Mouse (Mus musculus) limb, embryonic 10.5 days (tissue): Measurements from ENCODE around the gene Dnah1. TPM values are rescaled to one million over a fixed set of nuclear protein-coding genes. Genes with fewer than 3 reads are reported as not detected.

Experiments
- DNase-seq: peaks from one replicate; pipeline ENCODE4 v3.0.0-alpha.2; 2017; ENCODE audit warnings: low spot score
- H3K27ac ChIP-seq: fragments of 300-500 bp; sonication (generic); 2 replicates; pipeline ENCODE4 v1.5.1; 2016; ENCODE audit warnings: mild to moderate bottlenecking
- H3K27me3 ChIP-seq: fragments of 300-500 bp; sonication (generic); 2 replicates; pipeline ENCODE4 v1.6.1; 2016; ENCODE audit warnings: low read depth, mild to moderate bottlenecking; ENCODE audit not compliant: poor library complexity, severe bottlenecking
- H3K36me3 ChIP-seq: fragments of 300-500 bp; sonication (generic); 2 replicates; pipeline ENCODE4 v1.6.1; 2016; ENCODE audit warnings: mild to moderate bottlenecking, moderate library complexity
- H3K4me1 ChIP-seq: fragments of 300-500 bp; sonication (generic); 2 replicates; pipeline ENCODE4 v1.6.1; 2016
- H3K4me3 ChIP-seq: fragments of 300-500 bp; sonication (generic); 2 replicates; pipeline ENCODE4 v1.5.1; 2016; ENCODE audit warnings: mild to moderate bottlenecking, moderate library complexity
- H3K9me3 ChIP-seq: fragments of 300-500 bp; sonication (generic); replicated peaks from 2 replicates; pipeline ENCODE4 v1.6.1; 2016; ENCODE audit warnings: mild to moderate bottlenecking
- WGBS: fragments of 180-500 bp; shearing (Covaris S2); methylation state at CpG from one replicate; pipeline ENCODE4 v1.1.7; 2016; 5-methylcytosine and 5-hydroxymethylcytosine counted together
- polyA plus RNA-seq: library from polyadenylated mRNA; unstranded; fragments of >200 nt; fragmentation: Nextera tagmentation; extraction: Ambion mirVana; gene quantifications from 2 replicates; pipeline ENCODE4 v1.2.1, GENCODE M21; 2016

The Dnah1 gene
- 3.6 and 5.6 TPM in 2 replicates for polyA plus RNA-seq

GRCm38 (mm10) chr14:31323849-31324792 is at the start of gene Dnah1:
Gene Dnah1, minus strand, starts transcription at chr14:31323896.
- H3K4me1 ChIP-seq, result peaks cover 11% of the 10 kb centered on the region
- H3K27ac ChIP-seq, result peak within 1 kb of the TSS; percentile 77
- no peaks in the 10 kb centered on the region for H3K36me3 ChIP-seq
- peak; percentile 67 for DNase-seq
- 31% methylated on average over 28 of the region's 28 CpGs for WGBS
- no peaks in the 10 kb centered on the region; the same call in 1 of the 2 replicates for H3K27me3 ChIP-seq
- H3K9me3 ChIP-seq, result no peaks in the 10 kb centered on the region
- H3K4me3 ChIP-seq, result peak within 1 kb of the TSS; percentile 48

- H3K27ac ChIP-seq, result no peak overlapping the region
- peaks cover 87% of the 10 kb centered on the region for H3K36me3 ChIP-seq
- no peak overlapping the region for H3K4me3 ChIP-seq
- DNase-seq, result no peak
- no peaks in the 10 kb centered on the region for H3K9me3 ChIP-seq
- H3K4me1 ChIP-seq, result no peaks in the 10 kb centered on the region
- H3K27me3 ChIP-seq, result no peaks in the 10 kb centered on the region
- WGBS, result 91% methylated on average over 3 of the region's 3 CpGs
Measured at GRCm38 (mm10) chr14:31369377-31369776, 45.7 kb upstream of the Dnah1 start.

GRCm38 (mm10) chr14:31367951-31368350 is 44.3 kb upstream of the Dnah1 start:
- H3K9me3 ChIP-seq, result no peaks in the 10 kb centered on the region
- H3K36me3 ChIP-seq, result peaks cover 84% of the 10 kb centered on the region
- no peaks in the 10 kb centered on the region for H3K27me3 ChIP-seq
- 94% methylated on average over 7 of the region's 7 CpGs for WGBS
- H3K4me1 ChIP-seq, result no peaks in the 10 kb centered on the region
- no peak overlapping the region for H3K27ac ChIP-seq
- H3K4me3 ChIP-seq, result no peak overlapping the region
- no peak for DNase-seq

- peak; percentile 69 for DNase-seq
- Histone ChIP-seq H3K27ac (no peak overlapping the region), H3K4me3 (no peak overlapping the region), H3K9me3 (no peaks in the 10 kb centered on the region), H3K4me1 (no peaks in the 10 kb centered on the region), H3K27me3 (no peaks in the 10 kb centered on the region), H3K36me3 (peaks cover 75% of the 10 kb centered on the region)
Measured at GRCm38 (mm10) chr14:31365350-31365749, 41.7 kb upstream of the Dnah1 start.

GRCm38 (mm10) chr14:31364589-31364988 is 40.9 kb upstream of the Dnah1 start:
- DNase-seq, result no peak
- no peaks in the 10 kb centered on the region for H3K4me1 ChIP-seq
- no peaks in the 10 kb centered on the region for H3K9me3 ChIP-seq
- no peak overlapping the region for H3K4me3 ChIP-seq
- no peak overlapping the region for H3K27ac ChIP-seq
- H3K27me3 ChIP-seq, result no peaks in the 10 kb centered on the region
- peaks cover 73% of the 10 kb centered on the region for H3K36me3 ChIP-seq
- 91% methylated on average over 4 of the region's 4 CpGs for WGBS

- Histone ChIP-seq H3K36me3 (peaks cover 67% of the 10 kb centered on the region), H3K27ac (no peak overlapping the region), H3K4me1 (no peaks in the 10 kb centered on the region)
Measured at GRCm38 (mm10) chr14:31362236-31362635, 38.5 kb upstream of the Dnah1 start.

GRCm38 (mm10) chr14:31345367-31345766 is 21.7 kb upstream of the Dnah1 start:
- H3K27ac ChIP-seq, result no peak overlapping the region
- no peak for DNase-seq
- H3K9me3 ChIP-seq, result no peaks in the 10 kb centered on the region
- 90% methylated on average over 1 of the region's 1 CpGs for WGBS
- H3K4me3 ChIP-seq, result no peak overlapping the region
- H3K27me3 ChIP-seq, result no peaks in the 10 kb centered on the region
- peaks cover 52% of the 10 kb centered on the region for H3K36me3 ChIP-seq
- H3K4me1 ChIP-seq, result no peaks in the 10 kb centered on the region

More at GRCm38 (mm10) chr14:31362236-31362635, 38.5 kb upstream of the Dnah1 start:
- Histone ChIP-seq H3K27me3 (no peaks in the 10 kb centered on the region), H3K9me3 (no peaks in the 10 kb centered on the region), H3K4me3 (no peak overlapping the region)
- 93% methylated on average over 2 of the region's 2 CpGs for WGBS
- no peak for DNase-seq

- Histone ChIP-seq H3K4me3 (no peak overlapping the region), H3K36me3 (peaks cover 41% of the 10 kb centered on the region), H3K9me3 (no peaks in the 10 kb centered on the region), H3K4me1 (no peaks in the 10 kb centered on the region), H3K27ac (no peak overlapping the region), H3K27me3 (no peaks in the 10 kb centered on the region)
- DNase-seq, result no peak
- 88% methylated on average over 8 of the region's 8 CpGs for WGBS
Measured at GRCm38 (mm10) chr14:31343241-31343640, 19.5 kb upstream of the Dnah1 start.

- peaks cover 11% of the 10 kb centered on the region for H3K4me1 ChIP-seq
- no peak for DNase-seq
- peaks cover 14% of the 10 kb centered on the region for H3K36me3 ChIP-seq
- H3K4me3 ChIP-seq, result peak overlapping the region; percentile 89; the same call in 1 of the 2 replicates
- H3K9me3 ChIP-seq, result no peaks in the 10 kb centered on the region
- H3K27ac ChIP-seq, result no peak overlapping the region
- no peaks in the 10 kb centered on the region for H3K27me3 ChIP-seq
Measured at GRCm38 (mm10) chr14:31337947-31338346, 14.3 kb upstream of the Dnah1 start.

- H3K27ac ChIP-seq, result peak overlapping the region; percentile 93
Measured at GRCm38 (mm10) chr14:31337406-31337805, 13.7 kb upstream of the Dnah1 start.

GRCm38 (mm10) chr14:31336369-31337155 is 12.9 kb upstream of the Dnah1 start, which contains the start of gene Capn7:
Gene Capn7, plus strand, starts transcription at chr14:31336638.
- Histone ChIP-seq H3K27ac (peak within 1 kb of the TSS; percentile 93), H3K36me3 (peaks cover 10% of the 10 kb centered on the region), H3K9me3 (no peaks in the 10 kb centered on the region), H3K27me3 (no peaks in the 10 kb centered on the region), H3K4me3 (peak within 1 kb of the TSS; percentile 89), H3K4me1 (peaks cover 11% of the 10 kb centered on the region)
- DNase-seq, result peak; percentile 100
- WGBS, result under 1% methylated on average over 78 of the region's 78 CpGs

More at GRCm38 (mm10) chr14:31337406-31337805, 13.7 kb upstream of the Dnah1 start:
- Histone ChIP-seq H3K9me3 (no peaks in the 10 kb centered on the region), H3K27me3 (no peaks in the 10 kb centered on the region), H3K4me3 (peak overlapping the region; percentile 89), H3K4me1 (peaks cover 11% of the 10 kb centered on the region), H3K36me3 (peaks cover 13% of the 10 kb centered on the region)
- DNase-seq, result no peak
- 54% methylated on average over 7 of the region's 7 CpGs for WGBS

- Histone ChIP-seq H3K4me1 (peaks cover 11% of the 10 kb centered on the region), H3K27me3 (no peaks in the 10 kb centered on the region), H3K9me3 (no peaks in the 10 kb centered on the region), H3K36me3 (peaks cover 3% of the 10 kb centered on the region), H3K4me3 (peak overlapping the region; percentile 89), H3K27ac (0 out of 2 replicates have a peak overlapping the region, but pooled peaks have one; percentile 93)
- DNase-seq, result no peak
- 63% methylated on average over 3 of the region's 3 CpGs for WGBS
Measured at GRCm38 (mm10) chr14:31335765-31336164, 12.1 kb upstream of the Dnah1 start.
